ENCODE assay signal across 25 mouse cellular contexts in genomic region chr5:77827971-77828370, GRCm38 (mm10).
"Had no signal": no experiment of that assay in that cellular context is flagged by ENCODE, and none has a peak within 500 bp of the region (broad histone marks: within the 10 kb centered on the region; RNA-seq: fewer than 3 reads in every experiment).

No protein-coding gene starts in this region.

- ATAC-seq: hindbrain, postnatal 0 days; intestine, embryonic 16.5 days had no signal

- H3K36me3 ChIP-seq: heart, embryonic 13.5 days; heart, embryonic 15.5 days; hindbrain, embryonic 15.5 days; kidney, embryonic 15.5 days; limb, embryonic 13.5 days; limb, embryonic 15.5 days had no signal

- H3K9ac ChIP-seq: heart, embryonic 13.5 days; heart, embryonic 15.5 days; hindbrain, embryonic 13.5 days; hindbrain, embryonic 15.5 days; kidney, embryonic 15.5 days; limb, embryonic 13.5 days; limb, embryonic 15.5 days had no signal

- H3K27me3 ChIP-seq: heart, embryonic 13.5 days; heart, embryonic 15.5 days; hindbrain, embryonic 13.5 days; hindbrain, embryonic 15.5 days; kidney, embryonic 15.5 days; limb, embryonic 13.5 days; limb, embryonic 15.5 days had no signal

- DNase-seq: gastrocnemius, adult 2 months; gastrocnemius, postnatal 10 days; gastrocnemius, postnatal 25 days; heart, adult 18-20 months; heart, postnatal 14 days; heart, postnatal 36 days; kidney, adult 11 months; kidney, adult 2 months; kidney, adult 9 months; kidney, postnatal 14 days; kidney, postnatal 36 days; layer of hippocampus, adult 9-11 months; layer of hippocampus, postnatal 36 days; left cerebral cortex, postnatal 4 days had no signal

- H3K4me2 ChIP-seq: heart, embryonic 11.5 days; heart, embryonic 13.5 days; heart, embryonic 15.5 days; hindbrain, embryonic 13.5 days; hindbrain, embryonic 15.5 days; kidney, embryonic 15.5 days; limb, embryonic 13.5 days; limb, embryonic 15.5 days had no signal

- H3K27ac ChIP-seq: gastrocnemius, adult 2 months; heart, embryonic 13.5 days; heart, embryonic 15.5 days; hindbrain, embryonic 13.5 days; hindbrain, embryonic 15.5 days; hindbrain, postnatal 0 days; kidney, embryonic 15.5 days; kidney, postnatal 0 days; limb, embryonic 13.5 days; limb, embryonic 15.5 days had no signal

- H3K9me3 ChIP-seq: heart, embryonic 15.5 days; hindbrain, embryonic 15.5 days; limb, embryonic 15.5 days had no signal

- H3K4me3 ChIP-seq: gastrocnemius, adult 2 months; heart, embryonic 13.5 days; heart, embryonic 15.5 days; hindbrain, embryonic 13.5 days; hindbrain, embryonic 15.5 days; kidney, embryonic 15.5 days; limb, embryonic 13.5 days; limb, embryonic 15.5 days had no signal

- H3K4me1 ChIP-seq: heart, embryonic 13.5 days; heart, embryonic 15.5 days; hindbrain, embryonic 13.5 days; hindbrain, embryonic 15.5 days; kidney, embryonic 15.5 days; limb, embryonic 13.5 days; limb, embryonic 15.5 days had no signal
